Mouse (Mus musculus) MEL (cell line): ENCODE data around the gene Sla2.

Experiments
- CHD2 ChIP-seq: IDR thresholded peaks from 2 replicates; pipeline ENCODE4 v1.6.1; 2011; ENCODE audit warnings: low read length, improper control_type of control experiment
- CTCF ChIP-seq, 3 experiments: IDR thresholded peaks in 2 of 3; conservative IDR thresholded peaks in 1 of 3; 2 replicates each; pipeline ENCODE4 v1.5.1; 2011 to 2012; ENCODE audit warnings: low read length in 3 of 3, low read depth in 2 of 3, mild to moderate bottlenecking in 2 of 3, improper control_type of control experiment in 1 of 3, inconsistent platforms in 1 of 3, mixed read lengths in 1 of 3, moderate library complexity in 1 of 3; ENCODE audit not compliant: control insufficient read depth in 1 of 3, insufficient read depth in 1 of 3, poor library complexity in 1 of 3, severe bottlenecking in 1 of 3
- MYC ChIP-seq: IDR thresholded peaks from 2 replicates; pipeline ENCODE4 v1.6.1; 2011; ENCODE audit warnings: low read depth, mild to moderate bottlenecking, low read length, improper control_type of control experiment, moderate library complexity
- SMC3 ChIP-seq: IDR thresholded peaks from 2 replicates; pipeline ENCODE4 v1.6.1; 2011; ENCODE audit warnings: low read depth, low read length, improper control_type of control experiment
- UBTF ChIP-seq: IDR thresholded peaks from 2 replicates; pipeline ENCODE4 v1.6.1; 2012; ENCODE audit warnings: low read depth, mild to moderate bottlenecking, inconsistent platforms, low read length, improper control_type of control experiment, moderate library complexity, borderline replicate concordance; ENCODE audit not compliant: insufficient read depth
- USF1 ChIP-seq: IDR thresholded peaks from 2 replicates; pipeline ENCODE4 v1.6.1; 2014; ENCODE audit warnings: low read depth, mild to moderate bottlenecking, inconsistent platforms, low read length, improper control_type of control experiment, moderate library complexity

DNA sequence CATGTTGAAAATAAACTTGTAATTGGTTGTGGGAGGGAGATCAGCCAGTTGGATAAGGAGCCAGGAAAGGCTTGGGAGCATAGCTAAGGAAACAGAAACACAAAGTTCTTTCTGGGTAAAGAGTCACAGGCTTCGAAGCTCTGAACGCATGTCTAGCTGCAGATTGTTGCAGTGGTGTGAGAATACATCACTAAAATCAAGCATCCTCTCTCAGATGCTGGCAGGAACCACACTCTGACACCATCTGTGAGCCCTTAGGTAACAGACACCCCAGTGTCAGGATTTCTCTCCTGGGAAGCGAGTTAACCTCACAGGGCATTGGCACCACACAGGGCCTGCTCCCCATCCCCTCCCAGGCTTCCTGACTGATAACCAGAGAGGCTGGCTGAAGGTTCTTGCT is 28.6 kb upstream of the Sla2 start:
- TF ChIP-seq MYC (no peak), CHD2 (no peak), CTCF (IDR thresholded peaks at IDR 0.05 in 2 of 3, conservative IDR thresholded peaks at IDR 0.05 in 1 of 3; ENCODE audit: control insufficient read depth in 1 of 3, insufficient read depth in 1 of 3, low read depth in 2 of 3, low read length in 3 of 3, poor library complexity in 1 of 3, severe bottlenecking in 1 of 3) (no peak), USF1 (no peak), SMC3 (no peak), UBTF (no peak)
